Mouse (Mus musculus): Measurements from ENCODE around the gene Golga2.

Golga2 gene

DNA sequence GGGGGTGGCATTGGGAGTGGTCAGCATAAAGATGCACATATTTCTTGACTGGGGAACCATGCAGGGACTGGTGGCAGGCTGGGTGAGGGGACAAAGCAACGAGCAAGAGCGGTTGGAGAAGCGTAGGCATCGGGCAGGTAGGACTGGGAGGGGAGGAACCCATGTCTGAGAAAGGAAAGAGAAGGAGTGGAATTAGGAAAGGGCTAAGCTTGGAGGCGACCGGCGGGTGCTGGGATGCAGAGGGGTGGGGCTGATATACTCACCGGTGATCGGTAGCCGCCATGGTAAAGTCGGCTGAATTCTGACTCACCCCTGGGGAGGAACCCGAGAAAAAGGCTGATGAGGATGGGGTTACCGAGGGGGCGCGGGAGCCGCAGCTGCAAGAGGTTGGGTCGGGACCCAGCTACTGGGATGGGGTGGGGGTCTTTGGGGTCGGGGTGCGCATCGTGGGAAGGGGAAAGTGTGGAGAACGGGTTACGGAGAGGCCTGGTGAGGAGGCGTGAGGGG is at the start of gene Golga2:
Golga2 (plus strand) TSS at position 51 of the 507 bp plus-strand sequence.
- no peak for DNase-seq (ENCODE audit: low read depth, low spot score)

DNA sequence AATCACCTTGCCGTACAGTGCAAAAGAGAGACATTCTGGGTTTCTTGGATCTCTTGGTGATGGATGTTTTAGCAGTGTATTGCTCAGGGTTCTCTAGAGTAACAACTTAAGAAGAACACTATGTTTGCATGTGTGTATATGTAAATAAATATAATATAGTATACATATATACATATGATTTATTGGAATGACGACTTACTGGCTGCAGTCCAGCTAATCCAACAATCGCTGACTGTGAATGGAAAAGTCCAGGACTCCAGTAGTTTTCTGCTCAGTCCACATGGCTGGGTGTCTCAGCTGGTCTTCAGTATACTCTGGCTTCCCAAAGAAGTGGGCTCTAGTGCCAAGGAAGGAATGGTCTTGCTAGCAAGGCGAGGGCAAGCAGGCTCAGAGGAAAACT is 49.6 kb upstream of the Golga2 start:
- DNase-seq (ENCODE audit: low read depth, low spot score) = no peak

DNA sequence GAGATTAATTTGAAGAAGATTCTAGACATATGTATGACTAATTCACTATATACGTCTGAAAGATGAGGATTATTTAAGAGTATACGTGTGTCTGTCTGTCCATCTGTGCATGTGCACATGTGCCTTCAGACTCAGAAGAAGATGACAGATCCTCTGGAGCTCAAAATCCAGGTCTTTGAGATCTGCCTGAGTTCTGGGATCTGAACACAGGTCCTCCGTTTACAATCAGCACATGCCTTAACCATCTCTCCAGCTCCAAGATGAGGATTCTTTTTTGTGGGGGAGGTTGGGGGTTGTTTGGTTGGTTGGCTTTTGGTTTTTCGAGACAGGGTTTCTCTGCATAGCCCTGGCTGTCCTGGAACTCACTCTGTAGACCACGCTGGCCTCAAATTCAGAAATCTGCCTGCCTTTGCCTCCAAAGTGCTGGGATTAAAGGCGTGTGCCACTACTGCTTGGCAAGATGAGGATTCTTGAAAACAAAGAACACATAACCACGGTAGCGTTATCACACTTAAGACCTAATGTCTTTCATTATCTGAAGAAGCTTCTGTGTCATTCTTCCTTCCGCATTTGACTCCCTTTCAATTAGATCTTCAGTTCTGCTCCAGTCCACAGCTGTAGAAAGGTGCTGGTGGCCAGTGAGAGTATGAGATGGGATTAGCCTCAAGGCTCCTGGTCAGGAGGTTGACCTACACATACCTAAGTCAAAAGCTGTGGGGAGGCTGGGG is 48.3 kb upstream of the Golga2 start:
- DNase-seq (ENCODE audit: low read depth, low spot score) = no peak

DNA sequence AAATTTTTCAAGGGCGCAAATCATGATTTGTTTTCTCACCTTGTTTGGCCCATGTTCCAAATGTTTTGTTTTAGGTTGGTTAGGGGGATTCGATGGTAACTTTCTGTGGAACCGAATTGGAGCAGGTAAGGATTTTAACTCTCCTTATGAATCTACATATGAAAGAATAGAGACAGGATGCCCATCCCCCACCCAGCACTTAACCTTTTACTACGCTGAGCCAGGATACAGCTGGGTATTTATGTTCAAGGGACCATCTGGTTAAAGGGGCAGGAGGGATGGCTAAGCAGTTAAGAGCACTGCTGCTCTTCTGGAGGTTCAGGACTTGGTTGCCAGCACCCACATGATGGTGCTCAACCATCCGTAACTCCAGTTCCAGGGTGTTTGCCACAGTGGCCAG is 46.6 kb upstream of the Golga2 start:
- no peak for DNase-seq (ENCODE audit: low read depth, low spot score)

DNA sequence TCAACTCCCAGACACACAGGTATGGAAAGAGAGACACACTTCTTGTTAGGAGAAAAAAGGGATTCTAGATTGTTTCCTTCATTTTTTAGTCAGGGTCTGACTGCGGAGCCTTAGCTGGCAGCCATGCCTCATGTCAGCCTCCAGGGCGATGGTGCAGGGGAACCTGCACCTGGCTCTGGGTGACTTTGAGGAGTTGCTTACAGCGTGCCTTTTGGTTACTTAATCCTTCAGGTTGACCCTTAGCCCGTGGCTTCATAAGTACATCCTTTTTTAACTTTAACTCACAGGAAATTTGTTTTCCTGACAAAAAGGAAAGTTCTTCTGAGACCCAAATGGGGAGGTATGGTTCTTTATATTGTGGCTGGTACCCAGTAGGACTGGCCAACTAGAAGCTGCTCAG is 44.2 kb upstream of the Golga2 start:
- no peak for DNase-seq (ENCODE audit: low read depth, low spot score)

- DNase-seq (ENCODE audit: low read depth, low spot score) = no peak
Observed at GRCm38 (mm10) chr2:32246741-32247140, 40.4 kb upstream of the Golga2 start.

GRCm38 (mm10) chr2:32248377-32249361 is 38.5 kb upstream of the Golga2 start:
- no peak for DNase-seq (ENCODE audit: low read depth, low spot score)

DNA sequence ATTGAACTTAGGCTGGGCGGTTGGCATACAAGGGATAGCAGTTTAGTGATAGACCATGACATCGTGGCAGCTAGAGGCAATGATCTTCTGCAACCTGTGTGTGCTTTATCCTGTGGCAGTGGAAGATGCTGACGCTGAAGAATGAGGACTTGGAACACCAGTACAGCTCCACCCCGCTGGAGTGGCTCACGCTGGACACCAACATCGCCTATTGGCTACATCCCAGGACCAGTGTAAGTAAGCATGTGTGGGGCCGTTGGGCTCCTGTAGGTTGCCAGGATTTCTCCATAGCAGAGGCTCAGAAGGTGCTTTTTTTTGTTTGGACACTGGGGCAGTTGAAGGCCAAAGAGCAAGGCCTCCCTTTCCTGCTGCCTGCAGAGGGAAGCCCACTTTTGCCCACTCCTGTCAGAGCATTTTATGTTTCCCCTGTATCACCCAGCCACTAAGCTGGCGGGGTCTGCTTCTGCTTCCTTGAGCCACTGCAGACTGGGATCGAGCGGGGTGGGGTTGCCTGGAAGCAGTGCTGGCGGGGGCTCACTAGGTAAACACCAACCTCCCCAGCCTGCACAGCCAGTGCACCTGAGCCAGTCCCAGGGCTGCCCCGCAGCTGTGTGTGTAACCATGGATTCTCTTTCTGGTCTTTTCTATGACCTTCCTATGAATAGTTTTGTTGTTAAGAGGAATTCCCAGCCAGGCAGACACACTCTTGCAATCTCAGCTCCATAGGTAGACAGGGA is 35.2 kb upstream of the Golga2 start:
- no peak for DNase-seq (ENCODE audit: low read depth, low spot score)

DNA sequence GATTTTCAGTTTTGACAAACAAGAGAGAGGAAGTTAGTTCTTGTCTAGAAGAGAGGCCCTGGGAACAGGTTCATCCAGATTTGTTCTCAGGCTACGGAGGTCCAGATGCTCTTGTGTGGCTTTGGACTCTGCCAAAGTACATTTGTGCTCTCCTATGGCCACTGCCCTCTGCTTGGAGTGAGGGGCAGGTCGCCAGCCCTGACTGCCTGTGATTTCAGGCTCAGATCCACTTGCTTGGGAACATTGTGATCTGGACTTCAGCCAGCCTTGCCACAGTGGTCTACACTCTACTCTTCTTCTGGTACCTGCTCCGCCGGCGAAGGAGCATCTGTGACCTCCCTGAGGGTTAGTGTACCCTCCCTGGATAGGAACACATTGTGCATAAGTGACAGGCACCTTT is 34.5 kb upstream of the Golga2 start:
- no peak for DNase-seq (ENCODE audit: low read depth, low spot score)

GRCm38 (mm10) chr2:32253352-32253751 is 33.8 kb upstream of the Golga2 start:
- no peak for DNase-seq (ENCODE audit: low read depth, low spot score)

DNA sequence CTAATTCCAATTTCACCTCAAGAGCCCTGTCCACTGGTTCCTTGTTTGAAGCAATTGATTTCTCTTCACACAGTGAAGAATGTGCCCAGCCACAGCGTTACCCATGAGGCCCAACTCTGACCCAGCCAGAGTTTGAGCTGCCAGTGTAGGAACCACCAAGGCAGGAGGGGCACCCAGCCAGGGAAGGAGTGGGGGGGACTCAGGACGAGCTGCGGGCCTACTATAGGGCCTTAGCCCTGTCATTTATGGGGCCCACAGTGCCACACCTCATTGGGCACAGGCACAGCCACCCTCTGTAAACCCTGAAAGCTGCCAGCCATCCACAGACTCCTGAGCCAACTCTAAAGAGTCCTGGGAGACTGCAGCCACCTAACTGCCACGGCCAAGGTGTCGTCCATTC is 32.6 kb upstream of the Golga2 start:
- no peak for DNase-seq (ENCODE audit: low read depth, low spot score)

GRCm38 (mm10) chr2:32256273-32256672 is 30.9 kb upstream of the Golga2 start:
- no peak for DNase-seq (ENCODE audit: low read depth, low spot score)

DNA sequence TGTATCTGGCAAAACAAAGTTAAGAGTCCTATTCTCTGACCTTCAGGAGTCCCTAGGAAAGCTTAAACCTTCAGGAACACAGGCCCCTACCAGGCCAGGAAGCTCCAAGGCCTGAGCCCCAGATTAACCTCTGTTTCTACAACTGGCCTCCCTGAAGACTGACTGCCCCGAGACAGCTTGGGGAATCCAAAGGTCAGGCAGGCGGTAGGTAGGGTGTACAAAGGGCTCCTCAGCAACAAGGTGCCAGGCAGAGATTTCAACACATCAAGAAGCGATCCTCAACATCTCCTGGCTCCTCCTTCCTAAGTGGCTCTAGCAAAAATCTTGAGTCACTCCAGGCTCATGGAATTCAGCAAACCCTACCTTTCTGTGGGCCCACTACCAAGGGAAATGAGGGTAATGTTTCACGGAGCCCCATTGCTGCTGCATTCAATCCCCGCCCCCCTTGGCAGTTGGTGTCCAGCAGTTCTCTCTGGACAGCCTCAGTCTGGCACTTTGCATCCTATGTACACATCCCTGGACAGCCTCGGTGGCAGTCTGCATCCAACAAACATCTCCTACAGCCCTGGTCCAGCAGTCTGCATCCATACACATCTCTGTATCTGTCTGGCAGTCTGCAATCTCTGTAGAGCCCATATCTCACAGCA is 28.2 kb upstream of the Golga2 start:
- no peak for DNase-seq (ENCODE audit: low read depth, low spot score)

- DNase-seq (ENCODE audit: low read depth, low spot score) = peak; percentile 78
Observed at GRCm38 (mm10) chr2:32259657-32260417, 27.3 kb upstream of the Golga2 start, which contains the start of gene Uck1. TSS of gene Uck1 (minus strand) at chr2:32260159.

DNA sequence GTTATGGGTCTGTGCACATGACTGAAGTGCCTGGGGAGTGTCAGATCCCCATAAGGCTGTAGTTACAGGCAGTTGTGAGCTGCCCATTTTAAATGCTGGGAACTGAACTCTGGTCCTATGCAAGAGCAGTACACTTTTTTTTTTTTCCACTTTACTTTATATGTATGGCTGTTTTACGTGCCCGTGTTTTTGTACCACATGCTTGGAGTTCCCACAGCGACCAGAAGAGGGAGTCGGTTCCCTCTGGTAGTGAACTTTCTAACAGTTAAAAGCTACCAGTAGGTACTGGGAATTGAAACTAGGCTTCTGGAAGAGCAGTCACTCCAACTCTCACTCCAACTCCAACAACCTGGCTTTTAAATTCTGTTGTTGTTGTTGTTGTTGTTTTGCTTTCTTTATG is 26.5 kb upstream of the Golga2 start:
- DNase-seq (ENCODE audit: low read depth, low spot score) = no peak

- DNase-seq (ENCODE audit: low read depth, low spot score) = no peak
Observed at GRCm38 (mm10) chr2:32275823-32276222, 11.4 kb upstream of the Golga2 start.

GRCm38 (mm10) chr2:32282289-32282688 is 4.9 kb upstream of the Golga2 start:
- DNase-seq (ENCODE audit: low read depth, low spot score) = no peak

DNA sequence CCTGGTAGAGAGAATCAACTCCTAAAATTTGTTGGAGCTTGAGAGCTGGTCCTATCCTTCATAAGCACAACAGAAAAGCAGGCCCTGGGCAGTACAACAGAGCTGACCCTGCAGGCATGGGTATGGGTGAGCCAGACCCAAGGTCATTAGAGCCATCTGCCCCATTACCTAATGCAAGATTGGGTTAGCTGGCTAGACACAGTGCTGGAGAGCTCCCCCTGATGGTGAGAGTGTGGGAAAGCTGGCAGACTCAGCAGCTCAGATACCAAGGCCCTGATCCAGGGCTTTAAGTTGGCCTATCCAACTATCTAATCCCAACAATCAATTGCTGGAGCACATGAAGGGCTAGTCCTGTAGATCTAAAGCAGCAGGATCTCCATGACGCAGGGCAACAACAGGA is 4.5 kb upstream of the Golga2 start:
- DNase-seq (ENCODE audit: low read depth, low spot score) = no peak

GRCm38 (mm10) chr2:32283986-32284385 is 3.2 kb upstream of the Golga2 start:
- DNase-seq (ENCODE audit: low read depth, low spot score) = no peak

GRCm38 (mm10) chr2:32287923-32288367 is 761 bp downstream of the Golga2 start, which contains the start of gene Swi5:
TSS of gene Swi5 (minus strand) at chr2:32288075.
- DNase-seq (ENCODE audit: low read depth, low spot score) = peak; percentile 99

All from retina, adult 2 months (tissue).